Comparison of ENCODE assay signal across 11 mouse cellular contexts in the genomic region with DNA sequence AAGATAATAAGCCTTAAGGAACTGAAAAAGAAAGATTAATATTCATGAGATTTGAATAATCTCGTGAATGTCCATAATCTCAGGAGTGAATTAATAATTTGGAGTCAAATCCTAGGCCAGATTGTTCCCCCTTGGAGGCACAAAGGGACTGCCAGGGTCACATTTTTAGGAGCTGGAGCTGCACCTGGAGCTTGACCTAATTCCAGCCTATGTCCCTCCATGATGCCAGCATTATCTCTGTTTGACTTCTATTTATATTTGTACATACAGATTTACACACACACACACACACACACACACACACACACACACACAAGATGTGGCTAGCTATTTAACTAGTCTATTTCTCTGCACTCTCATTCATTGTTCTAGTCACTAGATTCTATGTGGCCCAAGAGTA.
"Had no signal": no experiment of that assay in that cellular context is flagged by ENCODE, and none has a peak within 500 bp of the region (broad histone marks: within the 10 kb centered on the region; RNA-seq: fewer than 3 reads in every experiment).

No protein-coding gene starts in this region.

- H3K4me1 ChIP-seq: limb, embryonic 12.5 days; midbrain, embryonic 12.5 days; neural tube, embryonic 13.5 days; stomach, embryonic 15.5 days had no signal

- DNase-seq: kidney, postnatal 10 days; lung, adult 18-20 months; retina, postnatal 1 day; thymus, adult 2 months; thymus, postnatal 36 days had no signal

- H3K27ac ChIP-seq: left cerebral cortex, adult 2 months; limb, embryonic 12.5 days; liver, embryonic 14.5 days; midbrain, embryonic 12.5 days; neural tube, embryonic 13.5 days; stomach, embryonic 15.5 days had no signal

- H3K4me3 ChIP-seq: left cerebral cortex, adult 2 months; limb, embryonic 12.5 days; midbrain, embryonic 12.5 days; neural tube, embryonic 13.5 days; stomach, embryonic 15.5 days had no signal

- H3K27me3 ChIP-seq: limb, embryonic 12.5 days; midbrain, embryonic 12.5 days; neural tube, embryonic 13.5 days; stomach, embryonic 15.5 days had no signal
